Mouse (Mus musculus): ENCODE measurements around the gene Hat1. TPM values are rescaled to one million over a fixed set of nuclear protein-coding genes. Genes with fewer than 3 reads are reported as not detected.
A peak's percentile ranks its signal among the peaks of the same experiment; 100 is the strongest.

The Hat1 gene
- polyA plus RNA-seq (2014; fragmentation: Nextera tagmentation; extraction: Ambion mirVana): 209 and 224 TPM in 2 replicates

- Histone ChIP-seq H3K4me3 (ENCODE audit: low read depth, low read length) (peak within 1 kb of the TSS; percentile 95), H3K27me3 (replicated peaks; ENCODE audit: control insufficient read depth, insufficient read depth, low read length) (no peaks in the 10 kb centered on the region), H3K9me3 (ENCODE audit: control insufficient read depth, low read length) (no peaks in the 10 kb centered on the region), H3K4me1 (replicated peaks; ENCODE audit: control insufficient read depth, insufficient read depth, low read length) (no peaks in the 10 kb centered on the region), H3K9ac (ENCODE audit: low read depth, low read length) (peak within 1 kb of the TSS; percentile 89), H3K4me2 (peak within 1 kb of the TSS; percentile 84), H3K36me3 (ENCODE audit: control insufficient read depth, insufficient read depth, low read length) (peaks cover 16% of the 10 kb centered on the region), H3K27ac (ENCODE audit: low read depth, low read length) (peak within 1 kb of the TSS; percentile 79)
- WGBS: under 1% methylated on average over 66 of the region's 66 CpGs
- peak; percentile 96 for DNase-seq (ENCODE audit: low spot score)
- peak; percentile 97 for ATAC-seq (replicated peaks; ENCODE audit: low FRiP score)
Observed at GRCm38 (mm10) chr2:71388951-71389763, at the start of gene Hat1. Hat1 (plus strand) TSS chr2:71388958.

GRCm38 (mm10) chr2:71340126-71340525, 48.6 kb upstream of the Hat1 start:
- Histone ChIP-seq H3K36me3 (ENCODE audit: control insufficient read depth, insufficient read depth, low read length) (peaks cover 11% of the 10 kb centered on the region; the same call in 1 of the 2 replicates), H3K9ac (ENCODE audit: low read depth, low read length) (no peak overlapping the region), H3K4me3 (ENCODE audit: low read depth, low read length) (no peak overlapping the region), H3K4me2 (no peak overlapping the region), H3K27me3 (replicated peaks; ENCODE audit: control insufficient read depth, insufficient read depth, low read length) (no peaks in the 10 kb centered on the region), H3K9me3 (ENCODE audit: control insufficient read depth, low read length) (peaks cover 2% of the 10 kb centered on the region; the same call in 1 of the 2 replicates), H3K27ac (ENCODE audit: low read depth, low read length) (no peak overlapping the region), H3K4me1 (replicated peaks; ENCODE audit: control insufficient read depth, insufficient read depth, low read length) (no peaks in the 10 kb centered on the region; the same call in 1 of the 2 replicates)
- WGBS: 78% methylated on average over 5 of the region's 5 CpGs
- DNase-seq (ENCODE audit: low spot score) (no peak), ATAC-seq (replicated peaks; ENCODE audit: low FRiP score) (no peak)

GRCm38 (mm10) chr2:71343884-71344640, 44.7 kb upstream of the Hat1 start:
- Histone ChIP-seq H3K9ac (ENCODE audit: low read depth, low read length) (no peak overlapping the region), H3K4me2 (no peak overlapping the region), H3K4me1 (replicated peaks; ENCODE audit: control insufficient read depth, insufficient read depth, low read length) (no peaks in the 10 kb centered on the region), H3K9me3 (ENCODE audit: control insufficient read depth, low read length) (peaks cover 2% of the 10 kb centered on the region; the same call in 1 of the 2 replicates), H3K27me3 (replicated peaks; ENCODE audit: control insufficient read depth, insufficient read depth, low read length) (no peaks in the 10 kb centered on the region), H3K27ac (ENCODE audit: low read depth, low read length) (no peak overlapping the region), H3K4me3 (ENCODE audit: low read depth, low read length) (no peak overlapping the region), H3K36me3 (ENCODE audit: control insufficient read depth, insufficient read depth, low read length) (peaks cover 11% of the 10 kb centered on the region; the same call in 1 of the 2 replicates)
- 87% methylated on average over 10 of the region's 10 CpGs for WGBS
- no peak for DNase-seq (ENCODE audit: low spot score)
- ATAC-seq (replicated peaks; ENCODE audit: low FRiP score): no peak

- H3K9ac ChIP-seq (ENCODE audit: low read depth, low read length): no peak overlapping the region
- 88% methylated on average over 10 of the region's 10 CpGs for WGBS
- ATAC-seq (replicated peaks; ENCODE audit: low FRiP score) (no peak), DNase-seq (ENCODE audit: low spot score) (no peak)
- H3K4me1 ChIP-seq (replicated peaks; ENCODE audit: control insufficient read depth, insufficient read depth, low read length): no peaks in the 10 kb centered on the region
- peaks cover 11% of the 10 kb centered on the region; the same call in 1 of the 2 replicates for H3K36me3 ChIP-seq (ENCODE audit: control insufficient read depth, insufficient read depth, low read length)
- no peak overlapping the region for H3K4me2 ChIP-seq
- H3K27ac ChIP-seq (ENCODE audit: low read depth, low read length): no peak overlapping the region
- H3K4me3 ChIP-seq (ENCODE audit: low read depth, low read length): no peak overlapping the region
- H3K9me3 ChIP-seq (ENCODE audit: control insufficient read depth, low read length): peaks cover 2% of the 10 kb centered on the region; the same call in 1 of the 2 replicates
- no peaks in the 10 kb centered on the region for H3K27me3 ChIP-seq (replicated peaks; ENCODE audit: control insufficient read depth, insufficient read depth, low read length)
Observed at GRCm38 (mm10) chr2:71347160-71347559, 41.6 kb upstream of the Hat1 start.

GRCm38 (mm10) chr2:71347732-71348490, 40.8 kb upstream of the Hat1 start:
- peaks cover 8% of the 10 kb centered on the region; the same call in 1 of the 2 replicates for H3K36me3 ChIP-seq (ENCODE audit: control insufficient read depth, insufficient read depth, low read length)
- H3K4me3 ChIP-seq (ENCODE audit: low read depth, low read length): no peak overlapping the region
- DNase-seq (ENCODE audit: low spot score) (no peak), ATAC-seq (replicated peaks; ENCODE audit: low FRiP score) (no peak)
- H3K4me2 ChIP-seq: no peak overlapping the region
- no peaks in the 10 kb centered on the region for H3K4me1 ChIP-seq (replicated peaks; ENCODE audit: control insufficient read depth, insufficient read depth, low read length)
- H3K27me3 ChIP-seq (replicated peaks; ENCODE audit: control insufficient read depth, insufficient read depth, low read length): no peaks in the 10 kb centered on the region
- H3K27ac ChIP-seq (ENCODE audit: low read depth, low read length): no peak overlapping the region
- H3K9me3 ChIP-seq (ENCODE audit: control insufficient read depth, low read length): peaks cover 2% of the 10 kb centered on the region; the same call in 1 of the 2 replicates
- H3K9ac ChIP-seq (ENCODE audit: low read depth, low read length): no peak overlapping the region
- 88% methylated on average over 20 of the region's 20 CpGs for WGBS

- ATAC-seq (replicated peaks; ENCODE audit: low FRiP score) (no peak), DNase-seq (ENCODE audit: low spot score) (no peak)
- H3K9ac ChIP-seq (ENCODE audit: low read depth, low read length): no peak overlapping the region
- no peaks in the 10 kb centered on the region; the same call in 1 of the 2 replicates for H3K4me1 ChIP-seq (replicated peaks; ENCODE audit: control insufficient read depth, insufficient read depth, low read length)
- H3K36me3 ChIP-seq (ENCODE audit: control insufficient read depth, insufficient read depth, low read length): no peaks in the 10 kb centered on the region
- H3K27ac ChIP-seq (ENCODE audit: low read depth, low read length): no peak overlapping the region
- no peak overlapping the region for H3K4me2 ChIP-seq
- no peaks in the 10 kb centered on the region for H3K27me3 ChIP-seq (replicated peaks; ENCODE audit: control insufficient read depth, insufficient read depth, low read length)
- H3K9me3 ChIP-seq (ENCODE audit: control insufficient read depth, low read length): no peaks in the 10 kb centered on the region
- WGBS: 85% methylated on average over 2 of the region's 2 CpGs
- H3K4me3 ChIP-seq (ENCODE audit: low read depth, low read length): no peak overlapping the region
Observed at GRCm38 (mm10) chr2:71349511-71349910, 39.2 kb upstream of the Hat1 start.

- Histone ChIP-seq H3K9ac (ENCODE audit: low read depth, low read length) (no peak overlapping the region), H3K36me3 (ENCODE audit: control insufficient read depth, insufficient read depth, low read length) (no peaks in the 10 kb centered on the region), H3K4me2 (no peak overlapping the region), H3K4me3 (ENCODE audit: low read depth, low read length) (no peak overlapping the region), H3K27ac (ENCODE audit: low read depth, low read length) (no peak overlapping the region), H3K4me1 (replicated peaks; ENCODE audit: control insufficient read depth, insufficient read depth, low read length) (no peaks in the 10 kb centered on the region; the same call in 1 of the 2 replicates), H3K27me3 (replicated peaks; ENCODE audit: control insufficient read depth, insufficient read depth, low read length) (no peaks in the 10 kb centered on the region), H3K9me3 (ENCODE audit: control insufficient read depth, low read length) (no peaks in the 10 kb centered on the region)
- ATAC-seq (replicated peaks; ENCODE audit: low FRiP score) (no peak), DNase-seq (ENCODE audit: low spot score) (no peak)
- WGBS: 77% methylated on average over 7 of the region's 7 CpGs
Observed at GRCm38 (mm10) chr2:71350181-71350580, 38.6 kb upstream of the Hat1 start.

Measured in liver, embryonic 11.5 days (tissue).